Mouse (Mus musculus) midbrain, embryonic 11.5 days (tissue): ENCODE measurements at regions not wholly inside any gene's neighbourhood (a gene's known extent, or its start where the extent isn't known, plus 50 kb on each side); places are given as distances from the start of the nearest gene placed in this dataset.

ENCODE experiments used
- ATAC-seq: fragments of 200-750 bp; cut with Nextera tagmentation; 2 replicates; pipeline ENCODE4 v1.8.0; 2017; ENCODE audit warnings: moderate TSS enrichment, moderate library complexity; ENCODE audit not compliant: low FRiP score
- DNase-seq: peaks from one replicate; pipeline ENCODE4 v3.0.0; 2015; ENCODE audit warnings: low spot score; ENCODE audit errors: missing footprints
- H3K27ac ChIP-seq: fragments of 300-500 bp; sonication (generic); 2 replicates; pipeline ENCODE4 v1.5.1; 2014; ENCODE audit warnings: low read depth, low read length
- H3K27me3 ChIP-seq: fragments of 300-500 bp; sonication (generic); 2 replicates; pipeline ENCODE4 v1.6.1; 2014; ENCODE audit warnings: mild to moderate bottlenecking, low read length, moderate library complexity, mixed read lengths; ENCODE audit not compliant: control insufficient read depth, insufficient read depth
- H3K36me3 ChIP-seq: fragments of 300-500 bp; sonication (generic); 2 replicates; pipeline ENCODE4 v1.6.1; 2014; ENCODE audit warnings: mild to moderate bottlenecking, low read length, moderate library complexity, mixed read lengths; ENCODE audit not compliant: control insufficient read depth, insufficient read depth
- H3K4me1 ChIP-seq: fragments of 300-500 bp; sonication (generic); 2 replicates; pipeline ENCODE4 v1.6.1; 2014; ENCODE audit warnings: low read length; ENCODE audit not compliant: control insufficient read depth, insufficient read depth
- H3K4me2 ChIP-seq: fragments of 300-500 bp; sonication (generic); 2 replicates; pipeline ENCODE4 v1.6.1; 2014; ENCODE audit warnings: mild to moderate bottlenecking, moderate library complexity
- H3K4me3 ChIP-seq: fragments of 300-500 bp; sonication (generic); 2 replicates; pipeline ENCODE4 v1.5.1; 2014; ENCODE audit warnings: low read depth, low read length
- H3K9ac ChIP-seq: fragments of 300-500 bp; sonication (generic); 2 replicates; pipeline ENCODE4 v1.6.1; 2014; ENCODE audit warnings: low read length
- H3K9me3 ChIP-seq: fragments of 300-500 bp; sonication (generic); 2 replicates; pipeline ENCODE4 v1.6.1; 2016; ENCODE audit warnings: low read length; ENCODE audit not compliant: control insufficient read depth
- WGBS: fragments of 180-500 bp; shearing (Covaris S2); extraction: QIAGEN DNeasy Blood & Tissue Kit; methylation state at CpG from one replicate; pipeline ENCODE4 v1.1.7; 2014; 5-methylcytosine and 5-hydroxymethylcytosine counted together

DNA sequence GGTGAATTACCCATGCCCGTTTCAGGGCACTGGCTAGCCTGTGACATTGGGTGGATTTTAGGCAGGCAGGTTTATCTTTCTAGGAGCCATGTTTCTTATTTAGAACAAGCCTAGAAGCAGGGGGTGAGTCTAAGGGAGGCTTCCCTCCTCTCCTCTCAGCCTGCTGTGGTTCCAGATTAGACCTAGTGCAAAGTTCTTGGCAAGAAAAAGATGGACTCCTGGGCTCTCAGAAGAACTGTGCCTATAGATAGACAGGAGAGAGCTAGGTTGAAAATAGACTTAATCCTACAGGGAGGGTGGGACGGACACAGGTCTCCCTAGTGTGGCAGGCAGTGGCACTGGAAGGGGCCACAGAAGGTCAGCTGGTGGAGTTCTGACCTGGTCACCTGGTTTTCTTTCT, 95.3 kb downstream of the Chst1 start:
- H3K36me3 ChIP-seq: no peaks in the 10 kb centered on the region
- no peaks in the 10 kb centered on the region for H3K27me3 ChIP-seq
- H3K27ac ChIP-seq: no peak overlapping the region
- DNase-seq (no peak), ATAC-seq (no peak)
- H3K4me3 ChIP-seq: no peak overlapping the region
- 84% methylated on average over 2 of the region's 2 CpGs for WGBS
- no peaks in the 10 kb centered on the region for H3K9me3 ChIP-seq
- no peak overlapping the region for H3K9ac ChIP-seq
- H3K4me1 ChIP-seq: no peaks in the 10 kb centered on the region
- H3K4me2 ChIP-seq: no peak overlapping the region

DNA sequence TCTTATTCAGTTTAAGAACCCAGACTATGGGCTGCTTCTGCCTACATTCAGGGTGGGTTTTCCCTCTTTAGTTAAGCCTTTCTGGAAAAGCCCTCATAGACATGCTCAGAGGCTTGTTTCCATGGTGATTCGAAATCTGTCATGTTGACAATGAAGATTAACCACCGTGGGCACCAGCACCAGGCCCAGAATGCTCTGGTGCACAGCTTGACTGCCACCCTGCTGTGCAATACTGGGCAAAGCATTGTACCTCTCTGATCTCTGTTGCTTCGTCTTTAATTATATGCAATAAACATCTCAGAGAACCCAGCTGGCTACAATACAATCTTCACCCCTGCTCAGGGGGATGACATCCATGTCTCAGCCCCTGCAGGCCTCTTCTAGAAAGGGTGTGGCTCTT, 96.4 kb downstream of the Chst1 start:
- H3K27ac ChIP-seq: no peak overlapping the region

DNA sequence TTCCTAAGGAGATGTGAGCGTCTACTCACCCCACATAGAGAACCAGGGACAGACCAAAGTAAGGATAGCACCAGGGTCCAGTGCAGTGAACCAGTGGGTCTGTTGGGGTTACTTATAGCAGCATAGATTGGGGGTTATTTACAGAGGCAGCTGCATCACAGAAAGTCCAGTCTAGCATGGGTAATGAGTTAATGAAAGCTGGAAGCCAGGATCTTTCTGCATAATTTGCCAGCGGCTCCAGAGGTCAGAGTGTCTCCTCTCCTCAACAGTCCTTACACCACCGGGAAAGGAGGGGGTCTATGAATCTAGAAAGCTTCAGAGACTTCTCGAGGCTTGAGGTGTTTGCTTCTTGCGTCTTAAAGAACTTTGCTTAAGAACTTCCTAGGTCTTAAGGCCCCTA, 98.2 kb downstream of the Chst1 start:
- no peaks in the 10 kb centered on the region for H3K27me3 ChIP-seq
- no peak overlapping the region for H3K27ac ChIP-seq
- H3K36me3 ChIP-seq: no peaks in the 10 kb centered on the region
- DNase-seq (no peak), ATAC-seq (no peak)
- no peak overlapping the region for H3K4me3 ChIP-seq
- no peak overlapping the region for H3K4me2 ChIP-seq
- no peak overlapping the region for H3K9ac ChIP-seq
- WGBS: 67% methylated on average over 5 of the region's 5 CpGs
- H3K9me3 ChIP-seq: no peaks in the 10 kb centered on the region
- peaks cover 8% of the 10 kb centered on the region for H3K4me1 ChIP-seq

More for the DNA sequence above, 96.4 kb downstream of the Chst1 start:
- 11% methylated on average over 3 of the region's 3 CpGs for WGBS
- ATAC-seq: peak; percentile 81
- Histone ChIP-seq H3K36me3 (no peaks in the 10 kb centered on the region), H3K4me3 (no peak overlapping the region), H3K9ac (no peak overlapping the region), H3K4me2 (no peak overlapping the region), H3K4me1 (no peaks in the 10 kb centered on the region), H3K9me3 (no peaks in the 10 kb centered on the region), H3K27me3 (no peaks in the 10 kb centered on the region)
- peak; percentile 89 for DNase-seq

DNA sequence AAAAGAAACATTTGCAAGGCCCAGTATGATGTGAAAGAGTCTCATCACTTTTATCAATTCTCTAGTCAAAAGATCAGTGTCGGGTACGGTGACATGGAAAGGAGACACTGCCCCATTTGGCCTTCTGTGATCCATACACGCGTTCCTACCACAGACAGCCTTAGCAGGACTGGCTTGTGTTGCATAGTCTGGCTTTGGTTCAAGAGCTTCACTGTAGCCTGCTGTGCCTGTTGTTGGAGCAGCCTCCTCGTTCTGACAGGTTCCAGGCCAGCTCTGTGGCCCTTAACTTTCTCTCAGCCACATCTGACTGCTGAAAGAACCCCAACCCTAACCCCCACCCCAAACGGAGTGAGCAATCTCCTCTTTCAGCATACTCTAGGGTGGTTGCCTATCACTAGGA, 99.9 kb downstream of the Chst1 start:
- no peaks in the 10 kb centered on the region for H3K27me3 ChIP-seq
- 80% methylated on average over 6 of the region's 6 CpGs for WGBS

DNA sequence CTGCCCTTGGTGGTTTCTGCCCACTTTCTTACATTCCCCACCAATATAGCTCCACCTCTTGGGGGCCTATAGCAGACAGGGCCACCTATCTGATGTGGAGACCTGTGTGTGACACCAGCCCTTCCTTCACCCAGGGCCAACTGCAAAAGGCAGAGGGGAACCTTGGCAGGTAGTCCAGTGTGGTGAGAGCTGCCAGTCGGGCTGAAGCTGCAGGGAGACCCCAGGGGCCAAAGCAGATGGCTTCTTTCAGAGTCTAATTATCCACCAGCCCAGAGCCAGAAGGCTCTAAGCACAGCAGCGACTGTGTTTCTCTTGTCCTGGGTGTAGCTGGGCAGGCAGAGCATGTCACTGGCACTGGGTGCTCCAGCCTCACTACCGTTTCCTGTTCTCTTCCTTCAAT, 104.5 kb downstream of the Chst1 start:
- Histone ChIP-seq H3K36me3 (no peaks in the 10 kb centered on the region), H3K27me3 (no peaks in the 10 kb centered on the region), H3K9ac (no peak overlapping the region), H3K27ac (no peak overlapping the region), H3K9me3 (no peaks in the 10 kb centered on the region), H3K4me3 (no peak overlapping the region), H3K4me2 (no peak overlapping the region), H3K4me1 (peaks cover 8% of the 10 kb centered on the region)
- no peak for ATAC-seq
- no peak for DNase-seq
- WGBS: 54% methylated on average over 3 of the region's 3 CpGs

More for the DNA sequence above, 99.9 kb downstream of the Chst1 start:
- Histone ChIP-seq H3K36me3 (no peaks in the 10 kb centered on the region), H3K9me3 (no peaks in the 10 kb centered on the region), H3K4me2 (no peak overlapping the region), H3K4me1 (peaks cover 8% of the 10 kb centered on the region), H3K4me3 (no peak overlapping the region), H3K27ac (no peak overlapping the region), H3K9ac (no peak overlapping the region)
- ATAC-seq: no peak
- no peak for DNase-seq

DNA sequence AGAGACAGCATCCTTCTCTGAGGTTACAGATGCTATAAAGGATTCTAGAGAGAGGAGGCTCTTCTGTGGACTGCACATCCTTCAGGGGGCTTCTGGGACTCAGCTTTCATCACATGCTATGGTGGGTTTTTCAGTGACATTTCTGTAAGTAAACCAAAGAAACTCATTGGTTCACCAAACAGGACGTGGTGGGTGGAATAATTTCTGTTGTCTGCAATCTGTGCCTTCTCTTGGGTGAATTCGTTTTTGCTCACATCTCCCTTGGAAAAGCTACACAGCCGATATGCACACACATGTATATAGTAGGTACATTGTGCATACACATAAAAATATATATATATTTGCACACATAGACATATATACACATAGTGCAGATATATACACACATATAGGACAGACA, 110.2 kb downstream of the Chst1 start:
- no peak overlapping the region for H3K4me3 ChIP-seq
- DNase-seq (no peak), ATAC-seq (no peak)
- H3K27me3 ChIP-seq: no peaks in the 10 kb centered on the region
- H3K36me3 ChIP-seq: no peaks in the 10 kb centered on the region
- H3K9ac ChIP-seq: no peak overlapping the region
- peaks cover 12% of the 10 kb centered on the region for H3K4me1 ChIP-seq
- H3K4me2 ChIP-seq: no peak overlapping the region
- H3K27ac ChIP-seq: no peak overlapping the region
- no peaks in the 10 kb centered on the region for H3K9me3 ChIP-seq
- 81% methylated on average over 3 of the region's 3 CpGs for WGBS

DNA sequence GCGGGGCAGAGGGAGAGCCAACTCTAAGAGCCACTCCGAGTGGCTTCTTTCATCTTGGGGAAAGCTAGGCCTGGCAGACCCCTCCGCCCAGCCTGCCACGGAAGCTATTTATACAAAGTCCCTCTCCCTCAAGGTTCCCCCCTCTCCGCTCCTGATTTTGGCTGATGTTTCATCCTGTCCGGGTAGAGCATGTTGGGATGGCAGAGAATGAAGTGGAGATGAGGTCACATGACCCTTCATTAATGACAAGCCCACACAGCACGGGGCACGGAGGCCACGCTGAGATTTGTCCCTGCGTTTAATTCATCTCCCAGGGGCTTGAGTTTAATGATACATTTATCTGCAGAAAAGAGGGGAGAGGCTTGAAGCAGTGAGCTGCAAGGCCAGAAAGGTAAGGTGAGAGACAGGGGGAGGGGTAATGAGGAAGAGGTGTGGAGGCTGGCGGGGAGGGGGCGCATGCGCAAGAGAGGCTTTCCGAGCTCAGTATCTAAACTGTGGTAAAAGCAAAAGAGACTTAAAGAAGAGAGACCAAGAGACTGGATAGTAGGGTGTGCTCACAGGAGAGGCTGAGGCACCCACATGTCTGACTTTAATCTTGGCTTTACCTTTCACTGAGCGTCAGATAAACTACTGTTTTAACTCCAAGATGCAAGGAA, 111.7 kb downstream of the Chst1 start:
- Histone ChIP-seq H3K9ac (0 out of 2 replicates have a peak overlapping the region, but pooled peaks have one; percentile 30), H3K27ac (no peak overlapping the region), H3K4me3 (no peak overlapping the region), H3K27me3 (no peaks in the 10 kb centered on the region), H3K4me1 (peaks cover 12% of the 10 kb centered on the region), H3K4me2 (no peak overlapping the region), H3K9me3 (no peaks in the 10 kb centered on the region), H3K36me3 (no peaks in the 10 kb centered on the region)
- DNase-seq: no peak
- ATAC-seq: 0 out of 2 replicates have a peak, but pooled peaks have one; percentile 52
- 40% methylated on average over 15 of the region's 15 CpGs for WGBS

DNA sequence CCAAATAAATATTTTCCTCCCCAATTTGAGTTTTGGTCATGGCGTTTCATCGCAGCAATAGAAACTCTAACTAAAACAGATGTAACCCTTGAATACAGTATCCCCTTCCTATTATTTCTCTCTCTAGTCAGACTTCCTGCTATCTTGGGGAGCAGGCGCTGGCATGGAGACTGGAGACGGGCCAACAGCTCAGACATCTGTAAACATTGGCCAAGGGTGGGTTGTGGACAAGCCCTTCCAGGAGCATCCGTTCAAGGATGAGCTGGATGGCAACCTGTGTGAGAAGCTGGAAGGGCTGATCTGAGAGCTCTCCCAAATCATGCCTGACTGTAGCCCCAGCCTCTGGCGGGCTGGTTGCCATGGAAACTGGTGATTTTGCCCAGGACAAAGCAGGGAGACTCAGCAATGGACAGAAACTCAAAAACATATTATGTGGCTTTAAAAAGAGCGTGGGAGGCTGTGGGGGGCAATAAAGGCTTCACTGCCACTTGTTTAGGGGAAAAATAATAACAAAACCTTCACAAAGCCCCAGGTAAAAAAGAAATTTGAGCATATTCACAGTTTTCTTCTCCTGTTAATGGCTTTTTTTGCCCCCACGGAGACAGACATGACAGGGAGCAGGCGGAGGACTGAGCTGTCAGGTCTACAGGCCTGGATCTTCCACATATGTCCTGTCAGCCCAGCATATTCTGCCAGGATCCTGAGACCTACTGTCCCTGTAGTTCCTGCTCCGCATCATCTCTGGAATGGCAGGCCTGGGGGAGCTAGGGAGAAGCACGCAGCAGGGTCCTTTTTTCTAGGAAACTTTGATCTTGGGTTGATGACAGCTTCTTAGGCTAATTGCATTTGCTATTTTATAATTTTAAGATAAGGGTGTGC, 113.0 kb downstream of the Chst1 start:
- peaks cover 12% of the 10 kb centered on the region for H3K4me1 ChIP-seq
- no peak overlapping the region for H3K4me2 ChIP-seq
- no peaks in the 10 kb centered on the region for H3K27me3 ChIP-seq
- peak; percentile 89 for DNase-seq
- 59% methylated on average over 11 of the region's 11 CpGs for WGBS
- H3K9me3 ChIP-seq: no peaks in the 10 kb centered on the region
- H3K27ac ChIP-seq: no peak overlapping the region
- H3K9ac ChIP-seq: peak overlapping the region; percentile 31; the same call in 1 of the 2 replicates
- no peaks in the 10 kb centered on the region for H3K36me3 ChIP-seq
- H3K4me3 ChIP-seq: no peak overlapping the region
- ATAC-seq: 0 out of 2 replicates have a peak, but pooled peaks have one; percentile 40

DNA sequence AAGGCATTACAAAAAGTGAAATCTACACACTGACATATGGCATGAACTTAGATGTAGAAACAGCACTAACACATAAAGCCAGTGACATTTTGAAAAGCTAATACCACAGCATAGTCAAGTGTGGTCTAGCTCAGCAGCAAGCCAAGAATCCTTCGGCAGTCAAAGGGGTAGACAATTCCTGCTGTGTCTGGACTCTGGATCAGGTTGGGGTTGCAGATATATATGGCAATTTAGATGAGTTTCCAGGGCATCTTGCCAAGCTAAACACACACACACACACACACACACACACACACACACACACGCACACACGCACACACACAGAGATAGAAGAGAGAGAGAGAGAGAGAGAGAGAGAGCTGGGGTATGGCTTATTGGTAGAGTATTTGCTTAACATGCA, 118.2 kb downstream of the Chst1 start:
- WGBS: 82% methylated on average over 3 of the region's 3 CpGs
- Histone ChIP-seq H3K27me3 (no peaks in the 10 kb centered on the region), H3K9ac (no peak overlapping the region), H3K4me1 (peaks cover 4% of the 10 kb centered on the region), H3K27ac (no peak overlapping the region), H3K4me2 (no peak overlapping the region), H3K4me3 (no peak overlapping the region), H3K36me3 (no peaks in the 10 kb centered on the region), H3K9me3 (no peaks in the 10 kb centered on the region)
- ATAC-seq: no peak
- peak; percentile 73 for DNase-seq
